Mouse (Mus musculus): Measurements from ENCODE around the gene Serpinf2. TPM values are rescaled to one million over a fixed set of nuclear protein-coding genes. Genes with fewer than 3 reads are reported as not detected.

Serpinf2 gene
- polyA plus RNA-seq, 2 experiments: 0.53 TPM; not detected in 1

GRCm38 (mm10) chr11:75431307-75431706 lies 8.1 kb downstream of the Serpinf2 start:
- Histone ChIP-seq H3K27me3 (ENCODE audit: control insufficient read depth, insufficient read depth, low read length) (no peaks in the 10 kb centered on the region), H3K36me3 (ENCODE audit: control insufficient read depth, insufficient read depth, low read length) (no peaks in the 10 kb centered on the region), H3K27ac (replicated peaks; ENCODE audit: low read depth, low read length) (no peak overlapping the region), H3K4me3 (replicated peaks; ENCODE audit: low read length) (no peak overlapping the region), H3K9me3 (ENCODE audit: control insufficient read depth, low read length) (no peaks in the 10 kb centered on the region; the same call in 1 of the 2 replicates), H3K9ac (ENCODE audit: low read depth, low read length, severe bottlenecking) (no peak overlapping the region), H3K4me2 (replicated peaks; ENCODE audit: low read depth, low read length, severe bottlenecking) (no peak overlapping the region), H3K4me1 (ENCODE audit: control insufficient read depth, insufficient read depth, low read length) (no peaks in the 10 kb centered on the region)
- 63% methylated on average over 11 of the region's 11 CpGs for WGBS
- ATAC-seq (ENCODE audit: low FRiP score, low read depth) (no peak), DNase-seq (ENCODE audit: low spot score) (no peak)
- TF ChIP-seq POLR2A (IDR thresholded peaks at IDR 0.05; ENCODE audit: borderline replicate concordance, extremely low read depth, insufficient read depth, insufficient read length): no peak

- DNase-seq (ENCODE audit: low spot score) (no peak), ATAC-seq (ENCODE audit: low FRiP score, low read depth) (no peak)
- WGBS: 88% methylated on average over 8 of the region's 9 CpGs
- Histone ChIP-seq H3K27ac (replicated peaks; ENCODE audit: low read depth, low read length) (no peak overlapping the region), H3K27me3 (ENCODE audit: control insufficient read depth, insufficient read depth, low read length) (no peaks in the 10 kb centered on the region), H3K4me3 (replicated peaks; ENCODE audit: low read length) (no peak overlapping the region), H3K9ac (ENCODE audit: low read depth, low read length, severe bottlenecking) (no peak overlapping the region), H3K4me2 (replicated peaks; ENCODE audit: low read depth, low read length, severe bottlenecking) (no peak overlapping the region), H3K4me1 (ENCODE audit: control insufficient read depth, insufficient read depth, low read length) (no peaks in the 10 kb centered on the region), H3K9me3 (ENCODE audit: control insufficient read depth, low read length) (no peaks in the 10 kb centered on the region; the same call in 1 of the 2 replicates), H3K36me3 (ENCODE audit: control insufficient read depth, insufficient read depth, low read length) (no peaks in the 10 kb centered on the region)
- no peak for TF ChIP-seq POLR2A (IDR thresholded peaks at IDR 0.05; ENCODE audit: borderline replicate concordance, extremely low read depth, insufficient read depth, insufficient read length)
Measured at GRCm38 (mm10) chr11:75429019-75429705, 10.2 kb downstream of the Serpinf2 start.

- Histone ChIP-seq H3K27me3 (ENCODE audit: control insufficient read depth, insufficient read depth, low read length) (no peaks in the 10 kb centered on the region), H3K27ac (replicated peaks; ENCODE audit: low read depth, low read length) (no peak overlapping the region), H3K9ac (ENCODE audit: low read depth, low read length, severe bottlenecking) (no peak overlapping the region), H3K4me2 (replicated peaks; ENCODE audit: low read depth, low read length, severe bottlenecking) (no peak overlapping the region), H3K4me1 (ENCODE audit: control insufficient read depth, insufficient read depth, low read length) (peaks cover 23% of the 10 kb centered on the region), H3K9me3 (ENCODE audit: control insufficient read depth, low read length) (no peaks in the 10 kb centered on the region), H3K36me3 (ENCODE audit: control insufficient read depth, insufficient read depth, low read length) (no peaks in the 10 kb centered on the region), H3K4me3 (replicated peaks; ENCODE audit: low read length) (no peak overlapping the region)
- DNase-seq (ENCODE audit: low spot score) (no peak), ATAC-seq (ENCODE audit: low FRiP score, low read depth) (no peak)
- TF ChIP-seq POLR2A (IDR thresholded peaks at IDR 0.05; ENCODE audit: borderline replicate concordance, extremely low read depth, insufficient read depth, insufficient read length): no peak
- 85% methylated on average over 3 of the region's 3 CpGs for WGBS
Measured at GRCm38 (mm10) chr11:75424459-75424858, 14.9 kb downstream of the Serpinf2 start.

GRCm38 (mm10) chr11:75424033-75424432 lies 15.4 kb downstream of the Serpinf2 start:
- WGBS: 93% methylated on average over 9 of the region's 9 CpGs
- no peak for DNase-seq (ENCODE audit: low spot score)
- no peak overlapping the region for H3K27ac ChIP-seq (replicated peaks; ENCODE audit: low read depth, low read length)
- H3K9me3 ChIP-seq (ENCODE audit: control insufficient read depth, low read length): no peaks in the 10 kb centered on the region
- no peak for ATAC-seq (ENCODE audit: low FRiP score, low read depth)
- TF ChIP-seq POLR2A (IDR thresholded peaks at IDR 0.05; ENCODE audit: borderline replicate concordance, extremely low read depth, insufficient read depth, insufficient read length): no peak
- H3K9ac ChIP-seq (ENCODE audit: low read depth, low read length, severe bottlenecking): no peak overlapping the region
- no peaks in the 10 kb centered on the region for H3K27me3 ChIP-seq (ENCODE audit: control insufficient read depth, insufficient read depth, low read length)
- H3K36me3 ChIP-seq (ENCODE audit: control insufficient read depth, insufficient read depth, low read length): no peaks in the 10 kb centered on the region
- H3K4me1 ChIP-seq (ENCODE audit: control insufficient read depth, insufficient read depth, low read length): peaks cover 23% of the 10 kb centered on the region
- no peak overlapping the region for H3K4me3 ChIP-seq (replicated peaks; ENCODE audit: low read length)
- H3K4me2 ChIP-seq (replicated peaks; ENCODE audit: low read depth, low read length, severe bottlenecking): no peak overlapping the region

GRCm38 (mm10) chr11:75423091-75423490 lies 16.3 kb downstream of the Serpinf2 start:
- 87% methylated on average over 3 of the region's 3 CpGs for WGBS
- Histone ChIP-seq H3K9me3 (ENCODE audit: control insufficient read depth, low read length) (no peaks in the 10 kb centered on the region), H3K36me3 (ENCODE audit: control insufficient read depth, insufficient read depth, low read length) (no peaks in the 10 kb centered on the region), H3K27ac (replicated peaks; ENCODE audit: low read depth, low read length) (no peak overlapping the region), H3K4me1 (ENCODE audit: control insufficient read depth, insufficient read depth, low read length) (peaks cover 23% of the 10 kb centered on the region), H3K9ac (ENCODE audit: low read depth, low read length, severe bottlenecking) (no peak overlapping the region), H3K4me2 (replicated peaks; ENCODE audit: low read depth, low read length, severe bottlenecking) (no peak overlapping the region), H3K4me3 (replicated peaks; ENCODE audit: low read length) (no peak overlapping the region), H3K27me3 (ENCODE audit: control insufficient read depth, insufficient read depth, low read length) (no peaks in the 10 kb centered on the region)
- no peak for TF ChIP-seq POLR2A (IDR thresholded peaks at IDR 0.05; ENCODE audit: borderline replicate concordance, extremely low read depth, insufficient read depth, insufficient read length)
- DNase-seq (ENCODE audit: low spot score) (no peak), ATAC-seq (ENCODE audit: low FRiP score, low read depth) (no peak)

Measured in limb, embryonic 14.5 days (tissue).